Mouse (Mus musculus): Measurements from ENCODE around the gene Pawr. TPM values are rescaled to one million over a fixed set of nuclear protein-coding genes. Genes with fewer than 3 reads are reported as not detected.

Gene Pawr
- polyA plus RNA-seq, 1 experiment from 2014 or later = 1.5 TPM

- no peak overlapping the region for H3K4me3 ChIP-seq (ENCODE audit: low read depth, low read length)
- H3K9ac ChIP-seq (ENCODE audit: low read depth, low read length) = no peak overlapping the region
- no peak overlapping the region for H3K27ac ChIP-seq (ENCODE audit: low read length)
- H3K4me1 ChIP-seq (ENCODE audit: control insufficient read depth, insufficient read depth, low read length) = no peaks in the 10 kb centered on the region
- H3K9me3 ChIP-seq (replicated peaks; ENCODE audit: control insufficient read depth, low read length, poor library complexity, severe bottlenecking) = no peaks in the 10 kb centered on the region
- 95% methylated on average over 8 of the region's 8 CpGs for WGBS
- H3K27me3 ChIP-seq (ENCODE audit: control insufficient read depth, insufficient read depth, low read depth, low read length) = no peaks in the 10 kb centered on the region
- H3K4me2 ChIP-seq (ENCODE audit: low read length) = no peak overlapping the region
- no peak for ATAC-seq
- H3K36me3 ChIP-seq (ENCODE audit: control insufficient read depth, insufficient read depth, low read length) = no peaks in the 10 kb centered on the region
Measured at GRCm38 (mm10) chr10:108375796-108376195, 43.9 kb downstream of the Pawr start.

GRCm38 (mm10) chr10:108376366-108376765, 44.4 kb downstream of the Pawr start:
- Histone ChIP-seq H3K4me3 (ENCODE audit: low read depth, low read length) (no peak overlapping the region), H3K9me3 (replicated peaks; ENCODE audit: control insufficient read depth, low read length, poor library complexity, severe bottlenecking) (no peaks in the 10 kb centered on the region), H3K4me1 (ENCODE audit: control insufficient read depth, insufficient read depth, low read length) (no peaks in the 10 kb centered on the region), H3K36me3 (ENCODE audit: control insufficient read depth, insufficient read depth, low read length) (no peaks in the 10 kb centered on the region), H3K27me3 (ENCODE audit: control insufficient read depth, insufficient read depth, low read depth, low read length) (no peaks in the 10 kb centered on the region), H3K27ac (ENCODE audit: low read length) (no peak overlapping the region), H3K9ac (ENCODE audit: low read depth, low read length) (no peak overlapping the region), H3K4me2 (ENCODE audit: low read length) (no peak overlapping the region)
- no peak for ATAC-seq
- 94% methylated on average over 4 of the region's 4 CpGs for WGBS

GRCm38 (mm10) chr10:108377369-108377768, 45.4 kb downstream of the Pawr start:
- Histone ChIP-seq H3K9ac (ENCODE audit: low read depth, low read length) (no peak overlapping the region), H3K4me3 (ENCODE audit: low read depth, low read length) (no peak overlapping the region), H3K4me1 (ENCODE audit: control insufficient read depth, insufficient read depth, low read length) (no peaks in the 10 kb centered on the region), H3K4me2 (ENCODE audit: low read length) (no peak overlapping the region), H3K9me3 (replicated peaks; ENCODE audit: control insufficient read depth, low read length, poor library complexity, severe bottlenecking) (no peaks in the 10 kb centered on the region), H3K36me3 (ENCODE audit: control insufficient read depth, insufficient read depth, low read length) (no peaks in the 10 kb centered on the region), H3K27me3 (ENCODE audit: control insufficient read depth, insufficient read depth, low read depth, low read length) (no peaks in the 10 kb centered on the region), H3K27ac (ENCODE audit: low read length) (no peak overlapping the region)
- no peak for ATAC-seq
- WGBS = 95% methylated on average over 7 of the region's 7 CpGs

GRCm38 (mm10) chr10:108378062-108378461, 46.1 kb downstream of the Pawr start:
- H3K4me1 ChIP-seq (ENCODE audit: control insufficient read depth, insufficient read depth, low read length) = no peaks in the 10 kb centered on the region
- ATAC-seq = no peak
- no peak overlapping the region for H3K9ac ChIP-seq (ENCODE audit: low read depth, low read length)
- whole genome bisulfite sequencing = 93% methylated on average over 6 of the region's 6 CpGs
- H3K27me3 ChIP-seq (ENCODE audit: control insufficient read depth, insufficient read depth, low read depth, low read length) = no peaks in the 10 kb centered on the region
- H3K36me3 ChIP-seq (ENCODE audit: control insufficient read depth, insufficient read depth, low read length) = no peaks in the 10 kb centered on the region
- no peaks in the 10 kb centered on the region for H3K9me3 ChIP-seq (replicated peaks; ENCODE audit: control insufficient read depth, low read length, poor library complexity, severe bottlenecking)
- H3K4me2 ChIP-seq (ENCODE audit: low read length) = no peak overlapping the region
- H3K4me3 ChIP-seq (ENCODE audit: low read depth, low read length) = no peak overlapping the region
- H3K27ac ChIP-seq (ENCODE audit: low read length) = no peak overlapping the region

GRCm38 (mm10) chr10:108378479-108378878, 46.6 kb downstream of the Pawr start:
- H3K4me3 ChIP-seq (ENCODE audit: low read depth, low read length) = no peak overlapping the region
- no peak overlapping the region for H3K27ac ChIP-seq (ENCODE audit: low read length)
- 87% methylated on average over 5 of the region's 5 CpGs for WGBS
- no peak overlapping the region for H3K4me2 ChIP-seq (ENCODE audit: low read length)
- no peak overlapping the region for H3K9ac ChIP-seq (ENCODE audit: low read depth, low read length)
- H3K4me1 ChIP-seq (ENCODE audit: control insufficient read depth, insufficient read depth, low read length) = no peaks in the 10 kb centered on the region
- no peaks in the 10 kb centered on the region for H3K9me3 ChIP-seq (replicated peaks; ENCODE audit: control insufficient read depth, low read length, poor library complexity, severe bottlenecking)
- no peaks in the 10 kb centered on the region for H3K36me3 ChIP-seq (ENCODE audit: control insufficient read depth, insufficient read depth, low read length)
- ATAC-seq = no peak
- no peaks in the 10 kb centered on the region for H3K27me3 ChIP-seq (ENCODE audit: control insufficient read depth, insufficient read depth, low read depth, low read length)

GRCm38 (mm10) chr10:108380715-108381114, 48.8 kb downstream of the Pawr start:
- Histone ChIP-seq H3K27me3 (ENCODE audit: control insufficient read depth, insufficient read depth, low read depth, low read length) (no peaks in the 10 kb centered on the region), H3K4me2 (ENCODE audit: low read length) (no peak overlapping the region), H3K27ac (ENCODE audit: low read length) (no peak overlapping the region), H3K9me3 (replicated peaks; ENCODE audit: control insufficient read depth, low read length, poor library complexity, severe bottlenecking) (no peaks in the 10 kb centered on the region), H3K36me3 (ENCODE audit: control insufficient read depth, insufficient read depth, low read length) (no peaks in the 10 kb centered on the region), H3K4me1 (ENCODE audit: control insufficient read depth, insufficient read depth, low read length) (peaks cover 2% of the 10 kb centered on the region; the same call in 1 of the 2 replicates), H3K9ac (ENCODE audit: low read depth, low read length) (no peak overlapping the region), H3K4me3 (ENCODE audit: low read depth, low read length) (no peak overlapping the region)
- WGBS = 95% methylated on average over 10 of the region's 10 CpGs
- no peak for ATAC-seq

GRCm38 (mm10) chr10:108384153-108384769, 52.3 kb downstream of the Pawr start:
- no peak overlapping the region for H3K4me2 ChIP-seq (ENCODE audit: low read length)
- H3K9me3 ChIP-seq (replicated peaks; ENCODE audit: control insufficient read depth, low read length, poor library complexity, severe bottlenecking) = no peaks in the 10 kb centered on the region
- H3K27ac ChIP-seq (ENCODE audit: low read length) = no peak overlapping the region
- H3K27me3 ChIP-seq (ENCODE audit: control insufficient read depth, insufficient read depth, low read depth, low read length) = no peaks in the 10 kb centered on the region
- no peak overlapping the region for H3K4me3 ChIP-seq (ENCODE audit: low read depth, low read length)
- WGBS = 90% methylated on average over 9 of the region's 9 CpGs
- no peak overlapping the region for H3K9ac ChIP-seq (ENCODE audit: low read depth, low read length)
- peaks cover 3% of the 10 kb centered on the region; the same call in 1 of the 2 replicates for H3K4me1 ChIP-seq (ENCODE audit: control insufficient read depth, insufficient read depth, low read length)
- no peaks in the 10 kb centered on the region for H3K36me3 ChIP-seq (ENCODE audit: control insufficient read depth, insufficient read depth, low read length)
- ATAC-seq = no peak

GRCm38 (mm10) chr10:108385480-108385955, 53.6 kb downstream of the Pawr start:
- no peak for ATAC-seq
- Histone ChIP-seq H3K27me3 (ENCODE audit: control insufficient read depth, insufficient read depth, low read depth, low read length) (no peaks in the 10 kb centered on the region), H3K36me3 (ENCODE audit: control insufficient read depth, insufficient read depth, low read length) (no peaks in the 10 kb centered on the region), H3K4me3 (ENCODE audit: low read depth, low read length) (no peak overlapping the region), H3K9me3 (replicated peaks; ENCODE audit: control insufficient read depth, low read length, poor library complexity, severe bottlenecking) (no peaks in the 10 kb centered on the region), H3K4me2 (ENCODE audit: low read length) (no peak overlapping the region), H3K27ac (ENCODE audit: low read length) (no peak overlapping the region), H3K9ac (ENCODE audit: low read depth, low read length) (no peak overlapping the region), H3K4me1 (ENCODE audit: control insufficient read depth, insufficient read depth, low read length) (peaks cover 3% of the 10 kb centered on the region; the same call in 1 of the 2 replicates)
- WGBS = 31% methylated on average over 5 of the region's 5 CpGs

GRCm38 (mm10) chr10:108388410-108388915, 56.5 kb downstream of the Pawr start:
- no peak for ATAC-seq
- WGBS = 77% methylated on average over 8 of the region's 8 CpGs
- H3K27me3 ChIP-seq (ENCODE audit: control insufficient read depth, insufficient read depth, low read depth, low read length) = no peaks in the 10 kb centered on the region

More at GRCm38 (mm10) chr10:108388410-108388915, 56.5 kb downstream of the Pawr start:
- no peaks in the 10 kb centered on the region for H3K36me3 ChIP-seq (ENCODE audit: control insufficient read depth, insufficient read depth, low read length)
- no peak overlapping the region for H3K4me2 ChIP-seq (ENCODE audit: low read length)
- H3K4me1 ChIP-seq (ENCODE audit: control insufficient read depth, insufficient read depth, low read length) = peaks cover 3% of the 10 kb centered on the region; the same call in 1 of the 2 replicates
- H3K27ac ChIP-seq (ENCODE audit: low read length) = no peak overlapping the region
- H3K9me3 ChIP-seq (replicated peaks; ENCODE audit: control insufficient read depth, low read length, poor library complexity, severe bottlenecking) = no peaks in the 10 kb centered on the region
- no peak overlapping the region for H3K9ac ChIP-seq (ENCODE audit: low read depth, low read length)
- H3K4me3 ChIP-seq (ENCODE audit: low read depth, low read length) = no peak overlapping the region

Data from midbrain, embryonic 16.5 days (tissue).